Mouse (Mus musculus): ENCODE measurements around the gene Pla2r1.
A peak's percentile ranks its signal among the peaks of the same experiment; 100 is the strongest.

The Pla2r1 gene

GRCm38 (mm10) chr2:60401694-60402093 lies 151.4 kb downstream of the Pla2r1 start:
- DNase-seq: no peak

DNA sequence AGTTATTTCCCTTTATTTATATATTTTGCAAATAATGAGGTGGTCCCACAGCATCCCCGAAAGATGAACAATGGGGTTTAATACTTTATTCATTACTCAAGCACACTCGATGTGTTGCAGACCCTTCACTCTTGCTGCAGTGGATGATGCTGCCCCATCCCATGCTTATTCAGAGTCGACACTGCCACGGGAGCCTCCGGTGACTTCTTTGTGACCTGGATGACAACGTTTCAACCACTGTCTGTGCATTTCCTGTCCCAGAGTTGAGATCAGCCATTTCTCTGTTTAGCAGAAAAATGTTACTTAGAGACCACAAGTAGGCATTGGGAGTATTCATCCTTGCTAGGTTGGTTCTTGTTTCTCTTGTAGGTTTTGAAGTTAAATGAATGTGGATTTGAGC lies 159.3 kb downstream of the Pla2r1 start:
- DNase-seq: no peak

GRCm38 (mm10) chr2:60392286-60392685 lies 160.8 kb downstream of the Pla2r1 start:
- no peak for DNase-seq

- DNase-seq: no peak
Measured at GRCm38 (mm10) chr2:60387363-60387762, 165.7 kb downstream of the Pla2r1 start.

DNA sequence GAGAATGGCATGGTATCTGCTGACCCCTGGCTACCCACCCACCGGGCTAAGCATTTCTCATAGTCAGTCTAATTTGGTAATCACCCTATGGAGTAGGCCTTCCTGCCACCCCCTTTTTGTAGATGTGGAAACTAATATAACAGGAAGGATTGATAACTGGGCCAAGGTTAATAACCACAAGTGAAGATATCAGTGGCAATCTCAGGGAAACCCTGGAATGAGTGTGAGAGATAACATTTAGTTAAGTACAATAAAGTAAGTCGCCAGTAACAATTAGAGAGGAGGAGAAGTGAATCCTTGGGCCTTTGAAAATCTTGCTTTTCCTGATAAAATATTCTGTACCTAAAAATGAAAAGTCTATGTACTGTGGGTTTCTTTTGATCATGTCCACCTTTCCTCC lies 166.3 kb downstream of the Pla2r1 start:
- no peak for DNase-seq

GRCm38 (mm10) chr2:60384763-60385085 lies 168.4 kb downstream of the Pla2r1 start:
- DNase-seq: no peak

DNA sequence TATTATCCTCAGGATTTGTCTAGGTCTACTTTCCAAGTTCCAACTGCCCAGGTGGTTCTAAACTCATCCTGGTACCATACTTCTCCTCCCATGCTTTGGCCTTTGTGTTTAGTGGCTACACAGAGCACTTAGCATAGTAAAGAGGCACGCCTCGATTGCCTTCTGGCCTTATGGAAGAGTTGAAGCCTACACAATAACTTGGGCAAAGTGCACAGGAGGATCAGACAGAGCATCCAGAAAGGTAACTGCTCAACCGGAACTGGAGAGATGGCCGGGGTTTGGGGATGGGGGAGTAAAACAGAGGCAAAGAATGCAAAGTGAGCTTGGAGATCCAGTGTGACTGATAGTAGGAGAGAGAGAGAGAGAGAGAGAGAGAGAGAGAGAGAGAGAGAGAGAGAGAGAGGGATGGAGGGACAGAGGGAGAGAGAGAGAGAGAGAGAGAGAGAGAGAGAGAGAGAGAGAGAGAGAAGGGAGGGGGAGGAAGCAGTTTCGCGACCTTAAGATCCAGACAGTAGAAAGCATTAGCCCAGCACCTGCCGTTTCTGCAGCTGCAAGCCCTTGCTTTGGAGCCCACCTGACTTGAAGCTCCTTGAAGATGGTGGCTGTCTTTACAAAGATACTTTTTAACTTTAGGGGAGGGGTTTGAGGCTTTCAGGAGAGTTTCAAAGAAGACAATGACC lies 168.9 kb downstream of the Pla2r1 start:
- DNase-seq: no peak

GRCm38 (mm10) chr2:60382858-60383669 lies 170.0 kb downstream of the Pla2r1 start, which contains the start of gene Ly75:
Ly75 (minus strand) TSS chr2:60383303.
- peak; percentile 48 for DNase-seq

GRCm38 (mm10) chr2:60382346-60382745 lies 170.8 kb downstream of the Pla2r1 start:
- DNase-seq: no peak

GRCm38 (mm10) chr2:60377260-60377659 lies 175.8 kb downstream of the Pla2r1 start:
- DNase-seq: no peak

GRCm38 (mm10) chr2:60375608-60376107 lies 177.4 kb downstream of the Pla2r1 start:
- no peak for DNase-seq

GRCm38 (mm10) chr2:60375126-60375525 lies 178.0 kb downstream of the Pla2r1 start:
- no peak for DNase-seq

DNA sequence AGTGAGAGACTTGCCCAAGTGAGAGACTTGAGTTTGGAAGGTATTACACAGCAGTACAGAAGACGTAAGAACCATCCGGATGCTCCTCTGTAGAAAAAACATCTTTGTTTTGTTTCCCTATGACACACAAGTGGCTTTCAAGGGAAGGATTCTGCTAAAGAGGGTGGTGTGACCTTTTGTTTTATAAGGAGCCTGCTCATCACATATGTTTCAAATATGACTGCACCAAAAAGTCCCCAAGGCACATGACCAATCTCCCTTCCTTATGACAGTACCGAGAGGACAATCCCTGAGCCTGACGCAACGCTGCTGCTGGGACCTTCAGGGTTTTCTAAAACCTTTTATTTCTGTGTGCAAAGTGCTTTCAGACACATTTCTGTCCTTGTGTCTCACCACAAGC lies 182.9 kb downstream of the Pla2r1 start:
- DNase-seq: no peak

DNA sequence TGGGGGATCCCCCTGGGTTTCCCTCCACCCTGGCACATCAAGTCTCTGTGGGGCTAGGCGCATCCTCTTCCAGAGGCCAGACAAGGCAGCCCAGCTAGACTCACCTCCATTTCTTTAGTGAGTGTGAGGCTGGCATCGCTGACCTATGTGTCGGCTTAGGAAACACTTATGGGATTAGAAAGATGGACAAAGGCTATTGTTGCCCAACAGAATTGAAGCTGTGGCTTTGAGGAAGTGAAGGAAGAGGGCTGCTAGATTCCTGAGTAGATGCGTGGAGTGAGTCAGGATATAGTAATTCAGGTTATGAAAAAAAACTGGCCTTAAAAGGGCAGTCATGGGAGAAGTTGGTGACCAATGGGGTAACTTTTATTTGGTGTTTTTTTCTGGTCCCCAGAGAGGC lies 183.7 kb downstream of the Pla2r1 start:
- DNase-seq: no peak

GRCm38 (mm10) chr2:60367871-60368270 lies 185.2 kb downstream of the Pla2r1 start:
- DNase-seq: no peak

Measured in right cerebral cortex, postnatal 25 days (tissue).